8 mouse cellular contexts compared by ENCODE assay signal in the genomic region with DNA sequence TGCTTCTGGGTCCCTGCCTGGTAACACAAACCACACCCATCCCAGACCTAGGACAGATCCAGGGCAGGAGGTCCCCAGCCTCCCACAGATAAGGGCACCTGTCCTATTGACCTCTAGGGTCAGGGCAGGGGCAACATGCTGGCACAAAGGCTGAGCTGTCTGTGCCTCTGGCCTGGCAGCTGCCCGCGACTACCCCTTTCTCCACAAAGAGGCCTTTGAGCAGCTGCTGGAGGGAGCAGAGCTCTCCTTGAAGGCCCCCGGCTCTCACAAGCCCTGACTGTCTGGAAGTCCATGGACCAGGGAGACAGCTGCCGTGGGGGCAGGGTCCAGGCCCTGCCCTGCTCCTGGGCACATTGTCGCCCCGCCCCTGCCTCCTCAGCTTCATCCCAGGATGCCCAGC. TPM values are rescaled to one million over a fixed set of nuclear protein-coding genes. Genes with fewer than 3 reads are reported as not detected.
DNase-seq lines count a peak whose midpoint lies in the region; ATAC-seq and TF ChIP-seq lines count a peak whose summit lies in the region.

No protein-coding gene starts in this region.

- H3K9ac ChIP-seq in intestine, embryonic 14.5 days (ENCODE audit: low read length): no peak overlapping the region

- no peak overlapping the region for H3K4me3 ChIP-seq in intestine, embryonic 14.5 days (ENCODE audit: low read depth, low read length)
- H3K4me3 ChIP-seq in myocyte: no peak overlapping the region

- TF ChIP-seq POLR2A in myocyte (IDR thresholded peaks at IDR 0.05; ENCODE audit: insufficient read length, low read depth): no peak

- no peak overlapping the region for H3K4me2 ChIP-seq in intestine, embryonic 14.5 days (ENCODE audit: low read length)
- no peak overlapping the region for H3K4me2 ChIP-seq in myocyte (ENCODE audit: low read depth)

- peaks cover 11% of the 10 kb centered on the region for H3K4me1 ChIP-seq in intestine, embryonic 14.5 days (replicated peaks; ENCODE audit: control insufficient read depth, insufficient read depth, low read length)

- 62% methylated on average over 6 of the region's 6 CpGs for WGBS in intestine, embryonic 14.5 days

- H3K27me3 ChIP-seq in intestine, embryonic 14.5 days (replicated peaks; ENCODE audit: control insufficient read depth, insufficient read depth, low read length): peaks cover 11% of the 10 kb centered on the region; the same call in 1 of the 2 replicates
- no peaks in the 10 kb centered on the region for H3K27me3 ChIP-seq in myocyte (ENCODE audit: control insufficient read depth, insufficient read depth, insufficient read length)

- no peak overlapping the region; the same call in 1 of the 2 replicates for H3K27ac ChIP-seq in intestine, embryonic 14.5 days (ENCODE audit: low read depth)

- H3K36me3 ChIP-seq in intestine, embryonic 14.5 days (ENCODE audit: control insufficient read depth, insufficient read depth, low read length): no peaks in the 10 kb centered on the region
- H3K36me3 ChIP-seq in myocyte (ENCODE audit: control insufficient read depth, insufficient read depth): no peaks in the 10 kb centered on the region

- 0 out of 2 replicates have a peak, but pooled peaks have one; percentile 16 for ATAC-seq in erythroblast, adult 5-6 weeks (replicated peaks; ENCODE audit: low FRiP score, poor library complexity, severe bottlenecking)
- ATAC-seq in intestine, embryonic 14.5 days (replicated peaks; ENCODE audit: low FRiP score, low TSS enrichment, low read depth): peak; percentile 25; the same call in 1 of the 2 replicates

- H3ac ChIP-seq in myocyte (ENCODE audit: control insufficient read depth, insufficient read length): no peak overlapping the region

- peak; percentile 71 for DNase-seq in layer of hippocampus, adult 11-12 months (ENCODE audit: low spot score)
- no peak for DNase-seq in layer of hippocampus, postnatal 25 days (ENCODE audit: extremely low spot score in 1 of 2, low spot score in 1 of 2)
- DNase-seq in intestine, embryonic 14.5 days (ENCODE audit: low spot score): no peak
- no peak for DNase-seq in adipocyte (ENCODE audit: low spot score)
- no peak for DNase-seq in spleen, postnatal 14 days (ENCODE audit: low spot score in 2 of 2)
- DNase-seq in cerebellum, adult 9-10 months: no peak

- no peaks in the 10 kb centered on the region for H3K79me2 ChIP-seq in myocyte (ENCODE audit: control insufficient read depth, insufficient read depth)

- no peaks in the 10 kb centered on the region for H3K9me3 ChIP-seq in intestine, embryonic 14.5 days (ENCODE audit: control insufficient read depth, low read length)

TF ChIP-seq in myocyte, 11 proteins besides CTCF, POLR2A, EP300 and RAD21:
- TF ChIP-seq MYOG (IDR thresholded peaks at IDR 0.05; ENCODE audit: control insufficient read depth in 1 of 3, insufficient read depth in 1 of 3, insufficient read length in 2 of 3, low read depth in 2 of 3) (peak; percentile 77 to 97 (median 90)), MYOD1 (IDR thresholded peaks at IDR 0.05; ENCODE audit: control insufficient read depth in 1 of 3, insufficient read length in 2 of 3, low read depth in 2 of 3) (peak; percentile 60 to 93 (median 93)), TCF3 (IDR thresholded peaks at IDR 0.05; ENCODE audit: insufficient read length, low read depth) (peak; percentile 90), TCF12 (IDR thresholded peaks at IDR 0.05; ENCODE audit: insufficient read depth, poor library complexity, severe bottlenecking) (peak; percentile 86), E2F4 (IDR thresholded peaks at IDR 0.05; ENCODE audit: insufficient read depth) (no peak), SRF (IDR thresholded peaks at IDR 0.05; ENCODE audit: control insufficient read depth, insufficient read length, low read depth) (peak; percentile 5), MAX (IDR thresholded peaks at IDR 0.05; ENCODE audit: low read depth) (no peak)

RNA-seq across cellular contexts. Expression of gene Flrt1, which starts 49.7 kb away (rescaled TPM):
- total RNA-seq in layer of hippocampus, postnatal 25 days (2021): 10 to 100 TPM; 18.3 to 21.2 TPM
- total RNA-seq in erythroblast, adult 5-6 weeks (2015; ENCODE audit: low replicate concordance): not detected in 2 replicates
- not detected in 2 replicates for total RNA-seq in erythroblast, adult 5-6 weeks (2017; ENCODE audit: low replicate concordance)
- polyA plus RNA-seq in intestine, embryonic 14.5 days (2014; fragmentation: Nextera tagmentation; extraction: Ambion mirVana): 3.6 TPM in 2 replicates
- polyA plus RNA-seq in myocyte (2012; fragmentation: generic; extraction: Trizol): 1.2 TPM

RNA-seq across cellular contexts. Expression of gene Otub1, which starts 50.9 kb away (rescaled TPM):
- total RNA-seq in layer of hippocampus, postnatal 25 days (2021): 100 to 1,000 TPM; 291 to 300 TPM
- 17.3 TPM in 2 replicates for total RNA-seq in erythroblast, adult 5-6 weeks (2015; ENCODE audit: low replicate concordance)
- total RNA-seq in erythroblast, adult 5-6 weeks (2017; ENCODE audit: low replicate concordance): 15.5 and 23.1 TPM in 2 replicates
- polyA plus RNA-seq in intestine, embryonic 14.5 days (2014; fragmentation: Nextera tagmentation; extraction: Ambion mirVana): 205 and 224 TPM in 2 replicates
- polyA plus RNA-seq in myocyte (2012; fragmentation: generic; extraction: Trizol): 112 TPM

Comparison
In these comparisons a context has a peak if more than half of its experiments do, and no peak if none do; other contexts are left out.
1. RNA of gene Flrt1, which starts 49.7 kb away (total RNA-seq): 18.3 to 21.2 TPM in layer of hippocampus, postnatal 25 days; not detected in erythroblast, adult 5-6 weeks; every median in the first group is over 10 times any median in the second.
2. RNA of gene Otub1, which starts 50.9 kb away (total RNA-seq): 291 to 300 TPM in layer of hippocampus, postnatal 25 days; 15.5 to 23.1 TPM in erythroblast, adult 5-6 weeks; every median in the first group is over 10 times any median in the second.